Mouse (Mus musculus): Measurements from ENCODE around the gene Ntmt1.

Gene Ntmt1

GRCm38 (mm10) chr2:30783346-30783745 lies 24.3 kb upstream of the Ntmt1 start:
- DNase-seq (ENCODE audit: extremely low read depth, low read depth): peak; percentile 65

- no peak for DNase-seq (ENCODE audit: extremely low read depth, low read depth)
Observed at GRCm38 (mm10) chr2:30784078-30784994, 23.3 kb upstream of the Ntmt1 start.

- no peak for DNase-seq (ENCODE audit: extremely low read depth, low read depth)
Observed at GRCm38 (mm10) chr2:30787466-30787865, 20.2 kb upstream of the Ntmt1 start.

- DNase-seq (ENCODE audit: extremely low read depth, low read depth): no peak
Observed at GRCm38 (mm10) chr2:30792061-30792460, 15.6 kb upstream of the Ntmt1 start.

- DNase-seq (ENCODE audit: extremely low read depth, low read depth): peak; percentile 66
Observed at GRCm38 (mm10) chr2:30794179-30795108, 13.2 kb upstream of the Ntmt1 start.

GRCm38 (mm10) chr2:30795271-30795888 lies 12.2 kb upstream of the Ntmt1 start:
- no peak for DNase-seq (ENCODE audit: extremely low read depth, low read depth)

GRCm38 (mm10) chr2:30795889-30796275 lies 11.7 kb upstream of the Ntmt1 start:
- DNase-seq (ENCODE audit: extremely low read depth, low read depth): no peak

GRCm38 (mm10) chr2:30796382-30796781 lies 11.2 kb upstream of the Ntmt1 start:
- DNase-seq (ENCODE audit: extremely low read depth, low read depth): peak; percentile 83

GRCm38 (mm10) chr2:30799456-30799855 lies 8.2 kb upstream of the Ntmt1 start:
- no peak for DNase-seq (ENCODE audit: extremely low read depth, low read depth)

GRCm38 (mm10) chr2:30800671-30801066 lies 7.0 kb upstream of the Ntmt1 start:
- DNase-seq (ENCODE audit: extremely low read depth, low read depth): no peak

GRCm38 (mm10) chr2:30801067-30801852 lies 6.4 kb upstream of the Ntmt1 start:
- DNase-seq (ENCODE audit: extremely low read depth, low read depth): no peak

- no peak for DNase-seq (ENCODE audit: extremely low read depth, low read depth)
Observed at GRCm38 (mm10) chr2:30803604-30804003, 4.0 kb upstream of the Ntmt1 start, which contains the start of gene 1700001O22Rik. Gene 1700001O22Rik (minus strand): TSS chr2:30803661.

GRCm38 (mm10) chr2:30805983-30806382 lies 1.6 kb upstream of the Ntmt1 start:
- no peak for DNase-seq (ENCODE audit: extremely low read depth, low read depth)

GRCm38 (mm10) chr2:30807147-30807647 lies 429 bp upstream of the Ntmt1 start:
- no peak for DNase-seq (ENCODE audit: extremely low read depth, low read depth)

- DNase-seq (ENCODE audit: extremely low read depth, low read depth): no peak
Observed at GRCm38 (mm10) chr2:30808296-30808655, 650 bp downstream of the Ntmt1 start.

GRCm38 (mm10) chr2:30809503-30809902 lies 1.9 kb downstream of the Ntmt1 start:
- DNase-seq (ENCODE audit: extremely low read depth, low read depth): no peak

GRCm38 (mm10) chr2:30810573-30810972 lies 2.9 kb downstream of the Ntmt1 start:
- no peak for DNase-seq (ENCODE audit: extremely low read depth, low read depth)

- no peak for DNase-seq (ENCODE audit: extremely low read depth, low read depth)
Observed at GRCm38 (mm10) chr2:30816383-30816782, 8.8 kb downstream of the Ntmt1 start.

- no peak for DNase-seq (ENCODE audit: extremely low read depth, low read depth)
Observed at GRCm38 (mm10) chr2:30819873-30820272, 12.2 kb downstream of the Ntmt1 start.

- no peak for DNase-seq (ENCODE audit: extremely low read depth, low read depth)
Observed at GRCm38 (mm10) chr2:30821073-30821472, 13.4 kb downstream of the Ntmt1 start.

GRCm38 (mm10) chr2:30822460-30822859 lies 14.8 kb downstream of the Ntmt1 start:
- DNase-seq (ENCODE audit: extremely low read depth, low read depth): no peak

Data from MEL-GATA-1-ER (cell line).